Mouse (Mus musculus) erythroblast, embryonic 14.5 days (primary cell): ENCODE data around the gene Zfp971. TPM values are rescaled to one million over a fixed set of nuclear protein-coding genes. Genes with fewer than 3 reads are reported as not detected.
A peak's percentile ranks its signal among the peaks of the same experiment; 100 is the strongest.
"Not testable (repeated sequence)": the region's sequence is repeated elsewhere in the genome, so short reads cannot be mapped to it uniquely, and the experiment has no call there.

Experiments used
- H3K27me3 ChIP-seq: 2 replicates; pipeline ENCODE4 v1.6.1; 2012; ENCODE audit warnings: inconsistent platforms; ENCODE audit not compliant: control insufficient read depth
- H3K36me3 ChIP-seq: 2 replicates; pipeline ENCODE4 v1.6.1; 2012; ENCODE audit warnings: mild to moderate bottlenecking, inconsistent platforms; ENCODE audit not compliant: control insufficient read depth
- H3K4me1 ChIP-seq: 2 replicates; pipeline ENCODE4 v1.6.1; 2012; ENCODE audit warnings: inconsistent platforms; ENCODE audit not compliant: control insufficient read depth
- H3K4me3 ChIP-seq: replicated peaks from 2 replicates; pipeline ENCODE3; 2012; ENCODE audit warnings: moderate library complexity, mild to moderate bottlenecking, inconsistent platforms
- H3K9me3 ChIP-seq: 2 replicates; pipeline ENCODE4 v1.6.1; 2012; ENCODE audit warnings: low read length, inconsistent platforms, mixed read lengths; ENCODE audit not compliant: control insufficient read depth
- GATA1 ChIP-seq: IDR thresholded peaks from 2 replicates; pipeline ENCODE4 v1.6.1; 2012; ENCODE audit warnings: low read length, inconsistent platforms, mixed read lengths
- TAL1 ChIP-seq: IDR thresholded peaks from 3 replicates; pipeline ENCODE4 v1.6.1; 2012; ENCODE audit warnings: low read length, inconsistent platforms, mixed read lengths
- polyA plus RNA-seq: library from polyadenylated mRNA; stranded (reverse); fragments of >175 nt; gene quantifications from 2 replicates; pipeline ENCODE4 v1.2.3, GENCODE M21; 2012

Gene Zfp971
- polyA plus RNA-seq = not detected in 2 replicates

GRCm38 (mm10) chr2:178023011-178023611 lies at the start of gene Zfp971:
Zfp971 (plus strand) TSS chr2:178023284.
- H3K4me3 ChIP-seq = peak within 1 kb of the TSS; percentile 65
- not testable (repeated sequence) for H3K9me3 ChIP-seq, H3K36me3 ChIP-seq, H3K4me1 ChIP-seq, H3K27me3 ChIP-seq

- H3K27me3 ChIP-seq, H3K36me3 ChIP-seq, H3K4me3 ChIP-seq, H3K4me1 ChIP-seq, H3K9me3 ChIP-seq: not testable (repeated sequence)
Measured at GRCm38 (mm10) chr2:177974814-177975213, 48.3 kb upstream of the Zfp971 start.

- H3K4me1 ChIP-seq, H3K27me3 ChIP-seq, H3K36me3 ChIP-seq, H3K9me3 ChIP-seq, H3K4me3 ChIP-seq: not testable (repeated sequence)
Measured at GRCm38 (mm10) chr2:178019486-178019885, 3.6 kb upstream of the Zfp971 start.

- not testable (repeated sequence) for H3K36me3 ChIP-seq, H3K9me3 ChIP-seq, H3K4me3 ChIP-seq, H3K4me1 ChIP-seq, H3K27me3 ChIP-seq
Measured at GRCm38 (mm10) chr2:178020773-178021172, 2.3 kb upstream of the Zfp971 start.

- H3K4me1 ChIP-seq, H3K27me3 ChIP-seq, H3K9me3 ChIP-seq, H3K36me3 ChIP-seq: not testable (repeated sequence)
- H3K4me3 ChIP-seq = peak overlapping the region; percentile 65
Measured at GRCm38 (mm10) chr2:178023861-178024260, 777 bp downstream of the Zfp971 start.

- H3K9me3 ChIP-seq, H3K27me3 ChIP-seq, H3K4me3 ChIP-seq, H3K36me3 ChIP-seq, H3K4me1 ChIP-seq: not testable (repeated sequence)
Measured at GRCm38 (mm10) chr2:178027601-178028000, 4.5 kb downstream of the Zfp971 start.

- no peaks in the 10 kb centered on the region for H3K4me1 ChIP-seq
- peaks cover 3% of the 10 kb centered on the region for H3K36me3 ChIP-seq
- TF ChIP-seq GATA1 (no peak), TAL1 (no peak)
- H3K27me3 ChIP-seq = no peaks in the 10 kb centered on the region
- H3K4me3 ChIP-seq = no peak overlapping the region
- H3K9me3 ChIP-seq = peaks cover 7% of the 10 kb centered on the region; the same call in 1 of the 2 replicates
Measured at GRCm38 (mm10) chr2:178058195-178058594, 35.1 kb downstream of the Zfp971 start.

- H3K4me3 ChIP-seq, H3K4me1 ChIP-seq, H3K27me3 ChIP-seq, H3K36me3 ChIP-seq, H3K9me3 ChIP-seq: not testable (repeated sequence)
Measured at GRCm38 (mm10) chr2:178078166-178078717, 55.2 kb downstream of the Zfp971 start, which contains the start of gene Zfp931. Zfp931 (minus strand) TSS chr2:178078476.

Other genes with a start within 250 kb of the Zfp971 start
- not detected in 2 replicates for gene Gm14325, start 182.9 kb upstream of the Zfp971 start, polyA plus RNA-seq
- gene Gm14327, start 126.2 kb upstream of the Zfp971 start, polyA plus RNA-seq = not detected in 2 replicates
- not detected in 2 replicates for gene Zfp972, start 97.7 kb upstream of the Zfp971 start, polyA plus RNA-seq
- gene Gm14326, start 66.0 kb upstream of the Zfp971 start, polyA plus RNA-seq = not detected in 2 replicates
- 0.05 TPM in 1 of 2 replicates, not detected in the other for gene Zfp931, start 55.2 kb downstream of the Zfp971 start, polyA plus RNA-seq
- not detected in 2 replicates for gene Phactr3, start 95.7 kb downstream of the Zfp971 start, polyA plus RNA-seq